Mouse (Mus musculus): Measurements from ENCODE around the gene Tex26. TPM values are rescaled to one million over a fixed set of nuclear protein-coding genes. Genes with fewer than 3 reads are reported as not detected.
A peak's percentile ranks its signal among the peaks of the same experiment; 100 is the strongest.

Gene Tex26
- polyA plus RNA-seq, 1 experiment from 2014 or later, result 2.1 TPM

- Histone ChIP-seq H3K4me2 (replicated peaks) (no peak overlapping the region), H3K4me1 (peaks cover 42% of the 10 kb centered on the region), H3K27ac (replicated peaks) (no peak overlapping the region; the same call in 1 of the 2 replicates), H3K27me3 (no peaks in the 10 kb centered on the region), H3K36me3 (no peaks in the 10 kb centered on the region), H3K9me3 (no peaks in the 10 kb centered on the region), H3K4me3 (no peak overlapping the region), H3K9ac (replicated peaks) (no peak overlapping the region)
- no peak for ATAC-seq (replicated peaks)
- 76% methylated on average over 6 of the region's 6 CpGs for WGBS
Observed at GRCm38 (mm10) chr5:149437150-149437549, 2.3 kb upstream of the Tex26 start.

DNA sequence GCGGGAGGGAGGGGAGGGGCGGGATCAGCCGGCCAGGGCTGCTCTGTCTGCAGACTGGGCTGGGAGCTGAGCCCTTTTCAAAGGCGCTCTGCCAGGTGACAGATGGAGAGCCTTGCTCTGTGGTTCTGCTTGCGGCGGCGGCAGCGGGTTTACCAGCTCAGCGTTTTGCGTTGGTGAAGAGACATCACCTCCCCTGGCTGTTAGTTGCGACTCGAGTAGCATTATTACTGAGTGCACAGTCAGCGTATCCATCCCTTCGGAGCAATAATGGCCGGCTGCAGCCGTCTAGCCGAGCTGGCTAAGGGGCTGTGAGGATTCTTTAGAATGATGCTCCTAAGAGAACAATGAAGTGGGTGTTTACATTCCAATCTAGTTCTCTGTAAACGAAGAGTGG lies 717 bp downstream of the Tex26 start:
- peak; percentile 89 for ATAC-seq (replicated peaks)
- WGBS, result under 1% methylated on average over 17 of the region's 18 CpGs
- H3K27ac ChIP-seq (replicated peaks), result peak overlapping the region; percentile 97

DNA sequence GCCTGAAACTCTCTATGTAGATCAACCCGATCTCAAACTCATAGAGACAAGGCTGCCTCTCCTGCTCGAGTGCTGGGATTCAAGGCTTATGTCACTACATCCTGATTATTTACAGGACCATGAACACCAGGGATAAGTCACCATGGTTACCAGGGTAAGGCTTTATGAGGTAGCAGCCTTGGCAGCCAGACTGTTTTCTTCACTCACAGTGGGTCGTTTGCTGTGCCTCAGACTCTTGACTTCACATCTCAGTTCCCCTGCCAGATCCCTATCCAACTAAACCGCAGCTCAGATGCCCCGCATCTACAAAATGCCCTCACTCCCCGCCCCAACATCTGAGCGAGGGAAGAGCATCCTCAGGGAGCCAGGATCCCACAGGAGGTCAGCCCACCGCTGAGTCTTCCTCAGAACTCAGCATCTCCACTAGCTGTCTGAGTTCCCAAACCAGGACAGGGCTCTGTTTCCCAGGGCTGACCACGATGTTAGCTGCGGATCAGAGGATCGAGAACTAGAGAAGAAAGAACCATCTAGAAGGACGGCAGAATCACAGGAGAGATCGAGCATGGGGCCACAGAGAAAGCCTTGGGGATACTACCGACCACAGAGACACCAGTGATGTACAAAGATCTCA lies 2.3 kb downstream of the Tex26 start:
- Histone ChIP-seq H3K27ac (replicated peaks) (peak overlapping the region; percentile 97), H3K4me1 (peaks cover 50% of the 10 kb centered on the region), H3K4me3 (no peak overlapping the region), H3K4me2 (replicated peaks) (no peak overlapping the region), H3K27me3 (no peaks in the 10 kb centered on the region), H3K9ac (replicated peaks) (no peak overlapping the region), H3K9me3 (no peaks in the 10 kb centered on the region), H3K36me3 (no peaks in the 10 kb centered on the region)
- ATAC-seq (replicated peaks), result no peak
- WGBS, result 29% methylated on average over 14 of the region's 14 CpGs

More for the DNA sequence above, 717 bp downstream of the Tex26 start:
- peak overlapping the region; percentile 78 for H3K4me2 ChIP-seq (replicated peaks)
- H3K4me3 ChIP-seq, result peak overlapping the region; percentile 48
- no peaks in the 10 kb centered on the region for H3K27me3 ChIP-seq
- H3K4me1 ChIP-seq, result peaks cover 50% of the 10 kb centered on the region
- no peaks in the 10 kb centered on the region for H3K36me3 ChIP-seq
- peak overlapping the region; percentile 62 for H3K9ac ChIP-seq (replicated peaks)
- no peaks in the 10 kb centered on the region for H3K9me3 ChIP-seq

DNA sequence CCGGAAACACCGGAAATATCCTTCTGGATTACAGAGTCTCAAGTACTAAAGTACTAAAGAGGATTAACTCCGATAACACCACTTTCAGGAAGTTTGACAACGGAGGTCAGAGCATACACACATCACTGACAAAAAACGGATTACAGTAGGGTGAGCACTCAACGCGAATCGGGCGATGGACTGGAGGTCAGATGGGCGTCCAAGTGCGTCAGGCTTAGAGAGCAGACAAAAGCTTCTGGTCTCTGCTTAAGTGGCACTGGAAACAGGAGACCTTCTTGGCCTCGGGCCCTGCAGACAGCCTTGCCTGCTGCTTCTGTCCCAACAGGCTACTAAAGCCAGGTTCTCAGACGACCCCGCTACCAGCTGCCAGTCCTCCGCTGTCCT lies 2.8 kb downstream of the Tex26 start:
- Histone ChIP-seq H3K9ac (replicated peaks) (no peak overlapping the region), H3K9me3 (no peaks in the 10 kb centered on the region), H3K4me1 (peaks cover 49% of the 10 kb centered on the region), H3K4me2 (replicated peaks) (no peak overlapping the region), H3K27me3 (no peaks in the 10 kb centered on the region), H3K27ac (replicated peaks) (peak overlapping the region; percentile 97; the same call in 1 of the 2 replicates), H3K36me3 (no peaks in the 10 kb centered on the region), H3K4me3 (no peak overlapping the region)
- no peak for ATAC-seq (replicated peaks)
- WGBS, result 48% methylated on average over 15 of the region's 15 CpGs

DNA sequence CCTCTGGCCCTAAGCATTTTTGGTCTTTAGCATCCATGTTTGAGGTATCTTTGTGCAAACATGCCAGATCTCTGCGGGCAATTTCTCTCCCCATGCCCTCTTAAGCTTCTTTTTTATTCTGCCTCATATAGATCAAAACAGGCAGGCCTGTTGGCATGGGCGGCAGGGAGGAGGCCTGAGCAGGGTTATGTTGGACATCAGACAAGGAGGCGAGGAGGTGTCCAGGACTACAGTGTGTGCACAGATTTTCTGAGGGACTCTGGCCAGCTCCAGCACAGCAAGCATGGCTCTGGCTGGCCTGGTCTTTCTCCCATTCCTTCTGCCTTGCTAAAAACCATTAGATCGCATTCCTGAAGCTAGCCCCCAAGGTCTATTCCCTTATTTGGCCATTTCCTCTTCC lies 5.0 kb downstream of the Tex26 start:
- H3K27me3 ChIP-seq, result no peaks in the 10 kb centered on the region
- peaks cover 39% of the 10 kb centered on the region for H3K4me1 ChIP-seq
- no peak overlapping the region for H3K4me2 ChIP-seq (replicated peaks)
- H3K36me3 ChIP-seq, result no peaks in the 10 kb centered on the region
- no peak overlapping the region for H3K9ac ChIP-seq (replicated peaks)
- WGBS, result 81% methylated on average over 4 of the region's 4 CpGs
- no peaks in the 10 kb centered on the region for H3K9me3 ChIP-seq
- ATAC-seq (replicated peaks), result no peak
- no peak overlapping the region for H3K4me3 ChIP-seq
- H3K27ac ChIP-seq (replicated peaks), result no peak overlapping the region

DNA sequence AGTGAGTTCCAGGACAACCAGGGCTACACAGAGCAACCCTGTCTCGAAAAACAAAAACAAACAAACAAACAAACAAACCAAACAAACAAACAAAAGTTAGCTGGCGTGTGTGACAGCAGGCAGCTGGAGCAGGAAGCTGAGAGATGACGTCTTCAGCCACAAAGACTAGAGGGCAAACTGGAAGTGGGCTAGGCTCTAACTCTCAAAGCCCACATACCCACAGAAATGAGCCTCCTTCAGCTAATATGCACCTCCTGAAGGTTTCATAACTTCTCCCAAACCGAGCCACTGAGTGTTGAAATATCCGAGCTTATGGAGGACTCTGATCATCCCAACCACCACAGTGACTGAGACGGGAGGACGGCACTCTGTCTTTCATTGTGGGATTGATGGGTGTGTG lies 7.0 kb downstream of the Tex26 start:
- Histone ChIP-seq H3K27ac (replicated peaks) (no peak overlapping the region), H3K4me3 (no peak overlapping the region), H3K4me1 (peaks cover 22% of the 10 kb centered on the region), H3K4me2 (replicated peaks) (no peak overlapping the region), H3K36me3 (no peaks in the 10 kb centered on the region), H3K9me3 (no peaks in the 10 kb centered on the region), H3K9ac (replicated peaks) (no peak overlapping the region), H3K27me3 (no peaks in the 10 kb centered on the region)
- 92% methylated on average over 7 of the region's 7 CpGs for WGBS
- ATAC-seq (replicated peaks), result no peak

DNA sequence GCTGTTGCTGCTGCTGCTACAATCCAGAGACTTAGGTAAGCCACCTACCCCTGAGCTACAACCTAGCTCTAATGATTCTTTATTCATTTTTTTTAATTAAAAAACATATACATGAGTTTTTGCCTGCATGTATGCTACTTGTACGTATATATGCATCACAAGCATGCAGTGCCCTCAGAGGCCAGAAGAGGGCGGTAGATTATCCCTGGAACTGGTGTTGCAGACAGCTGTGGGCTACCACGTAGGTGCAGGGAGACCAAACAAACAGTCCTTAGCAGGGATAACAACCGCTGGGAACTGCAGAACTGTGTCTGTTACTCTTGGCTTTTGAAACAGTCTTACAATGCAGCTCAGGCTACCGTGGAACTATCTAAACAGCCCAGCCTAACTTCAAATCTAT lies 8.3 kb downstream of the Tex26 start:
- ATAC-seq (replicated peaks), result no peak
- H3K4me3 ChIP-seq, result no peak overlapping the region
- H3K4me2 ChIP-seq (replicated peaks), result no peak overlapping the region
- H3K9me3 ChIP-seq, result no peaks in the 10 kb centered on the region
- no peaks in the 10 kb centered on the region for H3K36me3 ChIP-seq
- no peak overlapping the region for H3K9ac ChIP-seq (replicated peaks)
- WGBS, result 82% methylated on average over 5 of the region's 5 CpGs
- H3K27ac ChIP-seq (replicated peaks), result no peak overlapping the region
- no peaks in the 10 kb centered on the region for H3K27me3 ChIP-seq
- peaks cover 12% of the 10 kb centered on the region; the same call in 1 of the 2 replicates for H3K4me1 ChIP-seq

- Histone ChIP-seq H3K4me2 (replicated peaks) (no peak overlapping the region), H3K27ac (replicated peaks) (no peak overlapping the region), H3K36me3 (no peaks in the 10 kb centered on the region), H3K9ac (replicated peaks) (no peak overlapping the region), H3K4me1 (peaks cover 5% of the 10 kb centered on the region), H3K4me3 (no peak overlapping the region), H3K27me3 (no peaks in the 10 kb centered on the region), H3K9me3 (no peaks in the 10 kb centered on the region)
- 65% methylated on average over 7 of the region's 7 CpGs for WGBS
- ATAC-seq (replicated peaks), result no peak
Observed at GRCm38 (mm10) chr5:149449406-149449805, 9.9 kb downstream of the Tex26 start.

- Histone ChIP-seq H3K27ac (replicated peaks) (peak overlapping the region; percentile 59), H3K4me1 (no peaks in the 10 kb centered on the region; the same call in 1 of the 2 replicates), H3K9ac (replicated peaks) (no peak overlapping the region), H3K9me3 (no peaks in the 10 kb centered on the region), H3K4me3 (no peak overlapping the region), H3K4me2 (replicated peaks) (no peak overlapping the region), H3K36me3 (no peaks in the 10 kb centered on the region), H3K27me3 (no peaks in the 10 kb centered on the region)
- ATAC-seq (replicated peaks), result no peak
- WGBS, result 82% methylated on average over 7 of the region's 7 CpGs
Observed at GRCm38 (mm10) chr5:149451209-149451681, 11.8 kb downstream of the Tex26 start.

DNA sequence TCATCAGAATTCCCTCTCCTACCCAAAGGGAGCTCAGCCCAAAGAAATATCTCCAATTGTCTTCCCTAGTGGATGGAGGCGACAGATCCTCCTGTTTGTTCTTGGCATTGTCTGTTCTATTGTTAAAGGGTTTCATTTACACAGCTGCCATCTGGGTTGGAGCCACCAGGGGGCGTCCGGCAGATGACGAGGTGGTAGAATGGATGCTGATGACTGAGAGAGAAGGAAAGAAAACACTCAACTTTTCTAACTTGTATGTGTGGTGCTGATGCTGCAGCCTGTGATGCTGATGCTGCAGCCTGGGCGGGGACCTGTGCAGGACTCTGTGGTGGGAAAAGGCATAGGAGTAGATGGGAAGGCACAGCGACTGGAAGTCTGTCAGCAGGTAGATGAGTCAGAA lies 14.8 kb downstream of the Tex26 start:
- no peaks in the 10 kb centered on the region for H3K9me3 ChIP-seq
- no peak overlapping the region for H3K4me2 ChIP-seq (replicated peaks)
- no peak overlapping the region for H3K27ac ChIP-seq (replicated peaks)
- peaks cover 4% of the 10 kb centered on the region; the same call in 1 of the 2 replicates for H3K4me1 ChIP-seq
- H3K4me3 ChIP-seq, result no peak overlapping the region
- H3K36me3 ChIP-seq, result no peaks in the 10 kb centered on the region
- 31% methylated on average over 6 of the region's 6 CpGs for WGBS
- H3K9ac ChIP-seq (replicated peaks), result no peak overlapping the region
- H3K27me3 ChIP-seq, result no peaks in the 10 kb centered on the region
- ATAC-seq (replicated peaks), result peak; percentile 57; the same call in 1 of the 2 replicates

DNA sequence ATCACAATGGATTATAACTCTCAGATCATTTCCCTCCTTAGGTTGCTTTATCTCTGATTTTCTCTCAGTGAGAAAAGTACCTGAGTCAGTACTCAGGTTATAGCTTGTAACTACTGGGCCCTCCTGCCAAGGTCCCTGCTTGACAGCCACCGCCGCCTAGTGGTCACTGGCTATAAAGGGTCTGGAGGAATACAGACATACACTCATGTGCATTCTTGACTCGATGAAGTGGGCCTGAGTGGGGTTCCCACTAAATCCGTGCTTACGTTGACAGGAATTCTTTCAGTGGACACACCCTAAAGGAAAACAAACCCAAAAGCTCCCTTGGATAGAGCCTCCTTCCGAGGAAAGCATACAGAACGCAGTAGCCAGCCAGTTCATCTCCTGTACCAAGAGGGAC lies 17.1 kb downstream of the Tex26 start:
- Histone ChIP-seq H3K9ac (replicated peaks) (no peak overlapping the region), H3K27me3 (no peaks in the 10 kb centered on the region), H3K4me2 (replicated peaks) (no peak overlapping the region), H3K4me3 (no peak overlapping the region), H3K36me3 (no peaks in the 10 kb centered on the region), H3K27ac (replicated peaks) (no peak overlapping the region), H3K4me1 (peaks cover 7% of the 10 kb centered on the region), H3K9me3 (no peaks in the 10 kb centered on the region)
- no peak for ATAC-seq (replicated peaks)
- 87% methylated on average over 7 of the region's 7 CpGs for WGBS

GRCm38 (mm10) chr5:149462071-149462470 lies 22.6 kb downstream of the Tex26 start:
- H3K9me3 ChIP-seq, result no peaks in the 10 kb centered on the region
- H3K4me1 ChIP-seq, result peaks cover 10% of the 10 kb centered on the region; the same call in 1 of the 2 replicates
- H3K4me3 ChIP-seq, result no peak overlapping the region
- no peak overlapping the region for H3K9ac ChIP-seq (replicated peaks)
- H3K4me2 ChIP-seq (replicated peaks), result no peak overlapping the region
- H3K27ac ChIP-seq (replicated peaks), result no peak overlapping the region
- WGBS, result 90% methylated on average over 3 of the region's 3 CpGs
- H3K36me3 ChIP-seq, result no peaks in the 10 kb centered on the region
- ATAC-seq (replicated peaks), result no peak
- no peaks in the 10 kb centered on the region for H3K27me3 ChIP-seq

GRCm38 (mm10) chr5:149465305-149465704 lies 25.8 kb downstream of the Tex26 start:
- no peak for ATAC-seq (replicated peaks)
- no peak overlapping the region for H3K9ac ChIP-seq (replicated peaks)
- H3K36me3 ChIP-seq, result no peaks in the 10 kb centered on the region
- no peaks in the 10 kb centered on the region for H3K27me3 ChIP-seq
- H3K9me3 ChIP-seq, result no peaks in the 10 kb centered on the region
- H3K4me1 ChIP-seq, result peaks cover 7% of the 10 kb centered on the region; the same call in 1 of the 2 replicates
- H3K4me2 ChIP-seq (replicated peaks), result no peak overlapping the region
- 50% methylated on average over 5 of the region's 5 CpGs for WGBS
- H3K27ac ChIP-seq (replicated peaks), result no peak overlapping the region
- no peak overlapping the region for H3K4me3 ChIP-seq

All from forebrain, embryonic 15.5 days (tissue).